Mouse (Mus musculus): ENCODE measurements around the gene Fgfr2. TPM values are rescaled to one million over a fixed set of nuclear protein-coding genes. Genes with fewer than 3 reads are reported as not detected.
A peak's percentile ranks its signal among the peaks of the same experiment; 100 is the strongest.

The Fgfr2 gene
- polyA plus RNA-seq, 1 experiment from 2014 or later, result 137 TPM

DNA sequence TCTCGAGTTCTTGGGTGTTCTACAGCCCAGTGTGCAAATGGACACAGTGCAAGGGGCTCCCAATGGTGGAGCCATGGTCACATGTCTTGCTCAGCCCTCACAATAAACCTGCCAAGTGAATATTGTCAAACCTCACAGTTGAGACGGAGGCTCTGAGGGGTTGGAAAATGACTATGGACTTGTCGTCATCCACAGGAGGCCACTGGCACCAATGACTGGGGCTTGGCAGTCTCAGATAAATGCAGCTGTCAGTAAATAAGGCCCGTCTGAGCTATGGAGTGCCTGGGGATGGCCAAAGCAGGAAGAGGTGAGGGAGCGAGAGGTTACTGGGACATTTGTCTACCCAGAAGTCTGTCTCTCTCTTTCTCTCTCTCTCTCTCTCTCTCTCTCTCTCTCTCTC, 758.0 kb downstream of the Fgfr2 start:
- Histone ChIP-seq H3K9ac (no peak overlapping the region), H3K4me3 (replicated peaks) (no peak overlapping the region), H3K36me3 (no peaks in the 10 kb centered on the region), H3K27me3 (no peaks in the 10 kb centered on the region), H3K4me1 (no peaks in the 10 kb centered on the region), H3K4me2 (replicated peaks) (no peak overlapping the region), H3K9me3 (replicated peaks) (no peaks in the 10 kb centered on the region), H3K27ac (replicated peaks) (no peak overlapping the region)
- ATAC-seq (ENCODE audit: insufficient number of reproducible peaks, low FRiP score, low TSS enrichment, low read depth), result no peak
- 88% methylated on average over 5 of the region's 5 CpGs for WGBS

DNA sequence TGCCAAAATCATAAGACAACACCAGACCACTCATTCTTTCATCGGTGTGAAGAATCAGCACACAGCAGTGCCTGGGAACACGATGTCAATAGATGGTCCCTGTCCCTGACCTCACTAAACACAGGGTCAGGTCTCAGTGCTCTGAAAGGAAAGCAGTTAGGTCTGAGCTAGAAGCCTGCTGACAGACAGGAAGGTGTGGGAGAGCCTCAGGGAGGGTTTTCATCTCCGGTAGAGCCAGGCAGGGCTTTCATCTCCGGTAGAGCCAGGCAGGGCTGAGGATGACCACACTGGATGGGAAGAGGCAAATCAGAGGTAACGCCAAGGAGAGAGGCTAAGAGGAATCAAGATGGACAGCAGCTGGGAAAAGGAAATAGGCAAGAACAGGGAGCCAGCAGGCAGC, 758.6 kb downstream of the Fgfr2 start:
- no peaks in the 10 kb centered on the region for H3K36me3 ChIP-seq
- H3K4me2 ChIP-seq (replicated peaks), result no peak overlapping the region
- ATAC-seq (ENCODE audit: insufficient number of reproducible peaks, low FRiP score, low TSS enrichment, low read depth), result no peak
- H3K9me3 ChIP-seq (replicated peaks), result no peaks in the 10 kb centered on the region
- no peak overlapping the region for H3K27ac ChIP-seq (replicated peaks)
- H3K9ac ChIP-seq, result no peak overlapping the region
- 45% methylated on average over 5 of the region's 5 CpGs for WGBS
- no peaks in the 10 kb centered on the region for H3K27me3 ChIP-seq
- H3K4me1 ChIP-seq, result no peaks in the 10 kb centered on the region
- no peak overlapping the region for H3K4me3 ChIP-seq (replicated peaks)

DNA sequence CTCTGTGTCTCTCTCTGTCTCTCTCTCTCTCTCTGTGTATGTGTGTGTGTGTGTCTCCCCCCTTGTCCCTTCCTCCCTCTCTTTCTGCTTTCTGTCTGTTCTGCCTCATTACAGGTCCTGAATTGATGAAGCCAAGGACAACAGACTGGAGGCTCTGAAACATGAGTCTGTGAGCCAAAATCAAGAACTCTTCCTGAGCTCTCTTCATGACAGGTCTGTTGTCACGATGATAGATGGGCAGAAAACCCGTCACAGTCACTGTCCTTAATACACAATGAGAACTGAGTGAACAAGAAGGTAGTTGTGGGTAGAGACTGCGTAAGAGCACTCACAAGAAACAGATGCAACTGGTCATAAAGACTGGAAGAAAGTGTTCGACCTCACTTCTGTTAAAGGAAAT, 762.8 kb downstream of the Fgfr2 start:
- no peaks in the 10 kb centered on the region for H3K27me3 ChIP-seq
- H3K4me2 ChIP-seq (replicated peaks), result no peak overlapping the region
- no peak for ATAC-seq (ENCODE audit: insufficient number of reproducible peaks, low FRiP score, low TSS enrichment, low read depth)
- no peaks in the 10 kb centered on the region for H3K36me3 ChIP-seq
- no peak overlapping the region for H3K27ac ChIP-seq (replicated peaks)
- no peak overlapping the region for H3K9ac ChIP-seq
- peaks cover 16% of the 10 kb centered on the region for H3K4me1 ChIP-seq
- no peaks in the 10 kb centered on the region for H3K9me3 ChIP-seq (replicated peaks)
- WGBS, result 74% methylated on average over 4 of the region's 4 CpGs
- H3K4me3 ChIP-seq (replicated peaks), result no peak overlapping the region

DNA sequence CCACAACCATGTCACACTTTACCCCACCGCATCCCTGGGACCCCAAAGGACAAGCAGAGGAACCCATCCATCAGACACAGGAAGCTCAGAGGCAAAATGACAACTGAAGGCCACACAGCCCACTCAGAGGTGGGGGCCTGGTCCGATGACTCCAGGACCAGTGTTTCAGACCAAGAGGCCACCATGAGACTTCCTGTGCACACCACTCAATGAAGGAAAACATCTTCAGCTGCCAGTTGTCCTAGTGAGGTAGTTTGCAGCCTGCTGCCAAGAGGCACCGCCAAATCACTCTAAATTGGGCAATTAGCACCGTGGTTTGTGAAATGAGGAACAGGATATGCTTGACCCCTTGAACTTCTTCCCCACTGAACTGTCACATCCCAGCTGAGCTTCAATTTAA, 764.4 kb downstream of the Fgfr2 start:
- Histone ChIP-seq H3K27ac (replicated peaks) (no peak overlapping the region), H3K27me3 (no peaks in the 10 kb centered on the region), H3K36me3 (no peaks in the 10 kb centered on the region), H3K9me3 (replicated peaks) (no peaks in the 10 kb centered on the region), H3K9ac (no peak overlapping the region), H3K4me3 (replicated peaks) (no peak overlapping the region), H3K4me2 (replicated peaks) (no peak overlapping the region), H3K4me1 (peaks cover 16% of the 10 kb centered on the region)
- 41% methylated on average over 4 of the region's 4 CpGs for WGBS
- ATAC-seq (ENCODE audit: insufficient number of reproducible peaks, low FRiP score, low TSS enrichment, low read depth), result no peak

DNA sequence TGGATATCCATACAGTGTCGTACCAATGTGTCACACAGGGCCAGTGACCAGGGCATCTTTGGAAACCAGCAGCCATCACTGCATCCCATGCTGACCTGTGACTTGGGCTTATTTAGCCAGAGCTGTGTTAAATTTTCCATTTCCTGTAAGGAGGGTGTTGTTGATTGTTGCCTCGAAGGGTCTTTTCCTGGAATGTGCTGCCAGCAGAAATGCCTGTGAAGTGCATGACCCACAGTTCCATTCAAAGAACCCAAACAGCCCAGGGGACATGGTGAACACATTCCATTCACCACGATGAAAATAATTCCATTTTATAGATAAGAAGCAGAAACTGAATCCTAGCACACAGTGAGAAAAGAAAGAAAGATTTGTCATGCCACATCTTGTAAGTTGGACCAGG, 764.9 kb downstream of the Fgfr2 start:
- H3K27me3 ChIP-seq, result no peaks in the 10 kb centered on the region
- no peak for ATAC-seq (ENCODE audit: insufficient number of reproducible peaks, low FRiP score, low TSS enrichment, low read depth)
- WGBS, result 34% methylated on average over 3 of the region's 3 CpGs

DNA sequence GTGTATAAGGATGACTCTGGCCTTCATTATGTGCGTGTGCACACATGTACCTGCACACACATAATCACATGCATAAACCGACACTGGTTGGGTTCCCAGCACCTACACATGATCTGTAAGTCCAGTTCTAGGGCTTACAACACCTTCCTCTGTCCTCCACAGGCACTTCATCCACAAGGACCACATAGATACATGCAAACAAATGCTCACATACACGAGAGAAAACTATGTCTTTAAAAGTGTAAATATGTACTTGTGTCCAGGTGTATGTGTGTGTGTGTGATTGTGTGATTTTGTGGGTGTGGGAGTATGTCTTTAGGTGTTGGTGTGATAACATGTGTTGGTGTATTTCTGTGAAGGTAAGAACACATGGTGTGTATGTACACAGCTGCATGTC, 765.3 kb downstream of the Fgfr2 start:
- peaks cover 16% of the 10 kb centered on the region for H3K4me1 ChIP-seq
- no peak overlapping the region for H3K9ac ChIP-seq
- no peak overlapping the region for H3K4me2 ChIP-seq (replicated peaks)
- H3K36me3 ChIP-seq, result no peaks in the 10 kb centered on the region
- H3K27me3 ChIP-seq, result no peaks in the 10 kb centered on the region
- no peak overlapping the region for H3K4me3 ChIP-seq (replicated peaks)
- H3K27ac ChIP-seq (replicated peaks), result no peak overlapping the region
- 88% methylated on average over 3 of the region's 3 CpGs for WGBS
- no peaks in the 10 kb centered on the region for H3K9me3 ChIP-seq (replicated peaks)
- no peak for ATAC-seq (ENCODE audit: insufficient number of reproducible peaks, low FRiP score, low TSS enrichment, low read depth)

More for the DNA sequence above, 764.9 kb downstream of the Fgfr2 start:
- no peak overlapping the region for H3K4me3 ChIP-seq (replicated peaks)
- H3K4me1 ChIP-seq, result peaks cover 16% of the 10 kb centered on the region
- H3K9ac ChIP-seq, result no peak overlapping the region
- no peaks in the 10 kb centered on the region for H3K9me3 ChIP-seq (replicated peaks)
- H3K27ac ChIP-seq (replicated peaks), result no peak overlapping the region
- no peaks in the 10 kb centered on the region for H3K36me3 ChIP-seq
- H3K4me2 ChIP-seq (replicated peaks), result no peak overlapping the region

DNA sequence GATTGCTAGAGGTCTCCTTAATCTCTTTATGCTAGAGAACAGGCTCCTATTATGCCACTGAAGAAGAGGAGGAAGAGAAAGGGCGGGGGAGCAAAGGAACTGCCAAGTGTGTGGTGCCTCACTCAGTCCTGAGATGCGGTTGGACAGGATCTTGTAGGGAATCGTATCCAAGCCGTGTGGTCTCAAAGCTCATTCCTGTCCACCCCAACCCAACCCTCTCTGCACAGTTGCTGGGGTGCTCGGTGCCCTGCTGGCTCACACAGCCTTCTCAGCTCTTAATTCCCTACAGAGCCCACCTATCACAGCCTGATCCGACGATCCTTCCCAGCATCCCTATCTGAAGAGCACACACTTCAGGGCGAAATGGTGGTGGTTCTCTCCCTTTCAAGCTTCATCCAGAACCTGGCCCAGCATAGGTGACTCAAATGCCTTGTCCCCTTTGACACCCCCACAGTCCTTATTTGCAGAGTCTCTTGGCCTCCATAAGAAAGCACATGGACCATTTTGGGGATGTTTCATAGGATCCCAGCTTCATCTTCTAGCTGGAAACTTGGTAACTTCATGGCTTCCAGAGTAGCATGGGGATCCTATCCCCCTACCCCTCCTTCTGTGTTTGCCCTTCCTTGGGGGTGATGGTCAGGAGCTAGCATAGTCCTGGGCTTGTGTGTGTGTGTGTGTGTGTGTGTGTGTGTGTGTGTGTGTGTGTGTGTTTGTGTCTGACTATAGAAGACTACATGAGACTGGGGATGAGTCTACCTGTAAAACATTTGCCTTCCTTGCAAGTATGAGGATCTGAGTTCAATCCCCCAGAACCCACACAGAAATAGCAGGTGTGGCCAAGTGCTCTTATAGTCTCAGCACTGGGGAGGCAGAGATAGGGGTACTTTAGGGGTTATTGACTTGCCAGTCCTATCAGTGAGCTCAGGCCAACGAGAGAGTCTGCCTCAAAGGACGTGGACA, 766.0 kb downstream of the Fgfr2 start:
- Histone ChIP-seq H3K9me3 (replicated peaks) (no peaks in the 10 kb centered on the region), H3K9ac (no peak overlapping the region), H3K4me1 (peaks cover 16% of the 10 kb centered on the region), H3K36me3 (no peaks in the 10 kb centered on the region), H3K4me2 (replicated peaks) (no peak overlapping the region), H3K4me3 (replicated peaks) (no peak overlapping the region), H3K27ac (replicated peaks) (peak overlapping the region; percentile 52; the same call in 1 of the 2 replicates), H3K27me3 (no peaks in the 10 kb centered on the region)
- no peak for ATAC-seq (ENCODE audit: insufficient number of reproducible peaks, low FRiP score, low TSS enrichment, low read depth)
- 43% methylated on average over 10 of the region's 10 CpGs for WGBS

DNA sequence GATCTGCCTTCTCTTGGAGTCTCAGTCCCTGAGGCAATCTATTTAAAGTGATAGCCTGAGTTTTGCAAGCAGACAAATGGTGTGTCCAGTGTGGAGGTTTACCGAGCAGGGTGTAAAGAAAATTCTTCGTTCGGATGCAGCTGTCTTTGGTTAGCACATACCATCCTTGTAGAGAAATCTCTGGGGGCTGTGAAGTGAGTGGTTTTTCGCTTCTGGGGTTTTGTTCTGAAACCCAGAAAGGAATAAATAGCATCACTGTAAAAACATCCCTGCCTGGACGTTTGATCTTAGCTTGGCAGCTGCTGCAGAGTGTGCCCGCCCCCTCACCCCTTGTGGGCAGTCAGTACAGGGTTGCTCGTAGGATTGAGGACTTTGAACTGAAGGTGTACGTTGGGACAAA, 767.0 kb downstream of the Fgfr2 start:
- peak overlapping the region; percentile 63 for H3K27ac ChIP-seq (replicated peaks)
- H3K9me3 ChIP-seq (replicated peaks), result no peaks in the 10 kb centered on the region
- H3K36me3 ChIP-seq, result no peaks in the 10 kb centered on the region
- 11% methylated on average over 8 of the region's 8 CpGs for WGBS
- H3K4me1 ChIP-seq, result peaks cover 16% of the 10 kb centered on the region
- no peaks in the 10 kb centered on the region for H3K27me3 ChIP-seq
- ATAC-seq (ENCODE audit: insufficient number of reproducible peaks, low FRiP score, low TSS enrichment, low read depth), result peak; percentile 74
- no peak overlapping the region for H3K9ac ChIP-seq
- H3K4me2 ChIP-seq (replicated peaks), result no peak overlapping the region
- H3K4me3 ChIP-seq (replicated peaks), result no peak overlapping the region

DNA sequence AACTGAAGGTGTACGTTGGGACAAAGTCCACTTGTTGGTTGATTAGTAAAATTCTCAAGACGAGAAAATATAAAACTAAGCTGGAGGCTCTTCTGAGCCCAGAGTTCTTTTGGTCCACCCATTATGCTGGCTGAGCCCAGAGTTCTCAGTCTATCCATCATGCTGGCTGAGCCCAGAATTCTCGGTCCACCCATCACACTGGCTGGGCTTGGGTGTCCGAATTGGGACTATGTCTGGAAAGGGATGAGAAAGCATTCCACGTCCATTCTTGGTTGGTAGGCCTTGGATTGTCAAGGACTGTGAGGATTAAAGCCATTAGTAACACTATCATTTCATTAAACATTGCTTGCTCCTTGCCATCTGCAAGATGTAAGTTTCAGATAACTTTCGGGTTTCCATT, 767.4 kb downstream of the Fgfr2 start:
- H3K27me3 ChIP-seq, result no peaks in the 10 kb centered on the region
- 51% methylated on average over 6 of the region's 6 CpGs for WGBS
- H3K9ac ChIP-seq, result no peak overlapping the region
- H3K36me3 ChIP-seq, result no peaks in the 10 kb centered on the region
- no peak overlapping the region for H3K4me3 ChIP-seq (replicated peaks)
- H3K27ac ChIP-seq (replicated peaks), result peak overlapping the region; percentile 63
- no peak overlapping the region for H3K4me2 ChIP-seq (replicated peaks)
- 0 out of 2 replicates have a peak, but pooled peaks have one; percentile 51 for ATAC-seq (ENCODE audit: insufficient number of reproducible peaks, low FRiP score, low TSS enrichment, low read depth)
- H3K4me1 ChIP-seq, result peaks cover 16% of the 10 kb centered on the region
- H3K9me3 ChIP-seq (replicated peaks), result no peaks in the 10 kb centered on the region

DNA sequence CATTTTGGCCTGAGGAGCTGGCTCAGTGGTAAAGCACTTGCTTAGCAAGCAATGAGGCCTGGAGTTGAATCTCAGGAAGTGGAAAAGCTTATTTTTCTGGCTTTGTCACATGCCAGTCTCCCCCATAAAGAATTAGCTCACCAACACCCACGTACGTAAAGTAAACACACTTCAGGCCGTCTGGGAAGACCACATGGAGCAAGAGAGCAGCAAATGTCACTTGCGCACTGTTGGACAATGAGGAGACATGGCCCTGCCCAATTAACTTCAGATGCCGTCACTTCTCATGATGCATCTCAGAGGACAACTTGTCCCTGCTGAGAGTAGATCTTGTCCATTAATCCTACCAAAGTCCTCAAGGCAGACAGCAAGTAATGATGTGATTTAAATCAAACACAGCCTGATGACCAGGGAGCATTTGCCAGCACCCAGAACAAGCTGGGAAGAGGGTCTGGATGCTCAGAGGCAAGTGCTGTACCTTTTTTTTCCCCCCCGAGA, 774.0 kb downstream of the Fgfr2 start:
- H3K9ac ChIP-seq, result no peak overlapping the region
- no peak overlapping the region for H3K4me3 ChIP-seq (replicated peaks)
- no peaks in the 10 kb centered on the region for H3K9me3 ChIP-seq (replicated peaks)
- 71% methylated on average over 6 of the region's 6 CpGs for WGBS
- peaks cover 10% of the 10 kb centered on the region; the same call in 1 of the 2 replicates for H3K4me1 ChIP-seq
- H3K36me3 ChIP-seq, result no peaks in the 10 kb centered on the region
- H3K4me2 ChIP-seq (replicated peaks), result no peak overlapping the region
- ATAC-seq (ENCODE audit: insufficient number of reproducible peaks, low FRiP score, low TSS enrichment, low read depth), result no peak
- no peak overlapping the region for H3K27ac ChIP-seq (replicated peaks)
- H3K27me3 ChIP-seq, result no peaks in the 10 kb centered on the region

DNA sequence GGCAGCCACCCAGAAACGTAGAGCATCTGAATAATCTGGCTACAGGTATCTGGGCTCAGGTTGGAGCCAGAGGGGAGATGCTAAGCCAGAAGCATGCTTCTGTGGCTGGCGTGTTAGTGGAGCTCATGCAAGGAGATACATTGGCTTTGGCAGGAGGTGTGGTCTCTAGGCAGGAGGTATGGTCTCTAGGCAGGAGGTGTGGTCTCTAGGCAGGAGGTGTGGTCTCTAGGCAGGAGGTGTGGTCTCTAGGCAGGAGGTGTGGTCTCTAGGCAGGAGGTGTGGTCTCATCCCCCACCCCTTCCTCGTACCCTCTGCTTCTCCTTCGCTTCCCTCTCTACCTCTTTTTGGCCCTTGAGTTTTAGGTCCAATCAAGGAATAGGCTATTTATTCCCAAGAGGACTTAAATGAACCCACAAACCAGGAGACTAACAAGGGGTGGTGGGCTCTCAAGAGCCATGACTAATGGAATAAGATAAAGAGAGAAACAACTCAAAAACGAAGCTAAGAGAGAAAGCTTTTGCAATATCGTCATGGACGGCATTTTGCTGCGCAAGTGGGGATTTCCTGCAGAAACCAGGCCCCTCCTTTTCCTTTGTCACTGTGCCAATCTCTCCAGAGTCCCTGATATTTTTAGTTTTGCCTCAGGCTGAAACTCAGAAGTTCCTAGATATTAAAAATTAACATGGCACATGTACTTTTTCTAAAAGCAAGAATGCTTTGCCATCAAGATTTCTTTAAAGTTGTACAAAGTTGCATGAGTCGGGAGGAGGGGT, 775.7 kb downstream of the Fgfr2 start:
- H3K9me3 ChIP-seq (replicated peaks), result no peaks in the 10 kb centered on the region
- WGBS, result 62% methylated on average over 9 of the region's 9 CpGs
- H3K4me2 ChIP-seq (replicated peaks), result no peak overlapping the region
- H3K9ac ChIP-seq, result no peak overlapping the region
- no peak for ATAC-seq (ENCODE audit: insufficient number of reproducible peaks, low FRiP score, low TSS enrichment, low read depth)
- no peaks in the 10 kb centered on the region for H3K36me3 ChIP-seq
- H3K4me3 ChIP-seq (replicated peaks), result no peak overlapping the region
- H3K27ac ChIP-seq (replicated peaks), result 0 out of 2 replicates have a peak overlapping the region, but pooled peaks have one; percentile 28
- H3K27me3 ChIP-seq, result no peaks in the 10 kb centered on the region
- H3K4me1 ChIP-seq, result peaks cover 10% of the 10 kb centered on the region; the same call in 1 of the 2 replicates

Measured in embryonic facial prominence, embryonic 15.5 days (tissue).